Mouse (Mus musculus): ENCODE results near the gene Atf7. TPM values are rescaled to one million over a fixed set of nuclear protein-coding genes. Genes with fewer than 3 reads are reported as not detected.

Atf7 gene
- total and polyA plus RNA-seq, 3 experiments = 6.7 to 31.9 (median 8.6) TPM

- in situ Hi-C loops (cut with MboI; ENCODE audit: low pct_ligation_motif_present, low pct_unique_long_range_greater_than_20kb, low sequenced_read_pairs) = no loop called here
- no peak overlapping the region for H3K9ac ChIP-seq (ENCODE audit: insufficient read depth, low read depth)
- no peak for TF ChIP-seq PAX5 (IDR thresholded peaks at IDR 0.05; ENCODE audit: low read length)
- no peak for TF ChIP-seq ZC3H11A (IDR thresholded peaks at IDR 0.05; ENCODE audit: low read depth, low read length)
- no peak for TF ChIP-seq KAT2A (IDR thresholded peaks at IDR 0.05; ENCODE audit: insufficient replicate concordance, low read length)
- TF ChIP-seq ZNF384 (IDR thresholded peaks at IDR 0.05; ENCODE audit: low read depth, low read length) = no peak
- TF ChIP-seq USF1 (IDR thresholded peaks at IDR 0.05; ENCODE audit: low read depth, low read length) = no peak
- TF ChIP-seq ELF1 (IDR thresholded peaks at IDR 0.05; ENCODE audit: low read depth, low read length) = no peak
- TF ChIP-seq USF2 (conservative IDR thresholded peaks at IDR 0.05; ENCODE audit: low read depth, low read length) = no peak
- TF ChIP-seq NRF1 (IDR thresholded peaks at IDR 0.05; ENCODE audit: low read depth, low read length) = no peak
- no peak for TF ChIP-seq SIN3A (IDR thresholded peaks at IDR 0.05; ENCODE audit: low read length)
- no peak for TF ChIP-seq CHD2 (IDR thresholded peaks at IDR 0.05; ENCODE audit: low read length)
- no peak for TF ChIP-seq NELFE (IDR thresholded peaks at IDR 0.05; ENCODE audit: low read depth, low read length)
- TF ChIP-seq MAZ (IDR thresholded peaks at IDR 0.05; ENCODE audit: low read depth, low read length) = no peak
- TF ChIP-seq JUN (IDR thresholded peaks at IDR 0.05; ENCODE audit: insufficient read depth, low read depth, low read length) = no peak
- TF ChIP-seq BHLHE40 (IDR thresholded peaks at IDR 0.05; ENCODE audit: low read depth, low read length) = no peak
- TF ChIP-seq RCOR1 (conservative IDR thresholded peaks at IDR 0.05; ENCODE audit: low read depth, low read length) = no peak
- TF ChIP-seq JUND (conservative IDR thresholded peaks at IDR 0.05; ENCODE audit: low read depth, low read length) = no peak
- no peak for TF ChIP-seq ZMIZ1 (IDR thresholded peaks at IDR 0.05; ENCODE audit: low read depth, low read length)
- TF ChIP-seq TBP (conservative IDR thresholded peaks at IDR 0.05; ENCODE audit: low read depth, low read length) = no peak
- TF ChIP-seq MAX (IDR thresholded peaks at IDR 0.05; ENCODE audit: low read length) = no peak
- no peak for TF ChIP-seq ZKSCAN1 (IDR thresholded peaks at IDR 0.05; ENCODE audit: borderline replicate concordance, low read depth, low read length)
Observed at GRCm38 (mm10) chr15:102563061-102563460, 62.2 kb downstream of the Atf7 start.

DNA sequence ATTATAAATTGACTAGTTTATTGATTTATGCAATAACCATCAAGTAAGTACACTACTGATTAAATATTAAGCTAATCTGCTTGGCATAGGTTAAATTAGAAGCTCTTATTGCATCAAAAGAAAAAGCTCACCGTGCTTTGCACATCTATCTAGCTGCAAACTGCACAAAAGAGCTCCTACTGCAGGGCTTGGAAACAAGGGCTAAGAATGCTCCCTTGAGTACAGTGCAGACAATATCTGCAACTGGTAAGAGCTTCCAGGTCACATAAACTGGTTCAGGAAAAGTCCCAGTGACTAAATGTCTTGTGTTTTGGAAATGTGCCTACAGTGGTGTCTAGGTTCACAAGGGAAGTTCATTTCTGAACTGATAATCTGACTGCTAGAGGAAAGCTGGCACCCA is 62.8 kb downstream of the Atf7 start:
- H3K4me3 ChIP-seq (replicated peaks in 1 of 3; ENCODE audit: low read depth in 2 of 3, low read length in 2 of 3, poor library complexity in 1 of 3) = no peak overlapping the region
- H3K4me1 ChIP-seq (ENCODE audit: control insufficient read depth in 1 of 2, insufficient read depth in 2 of 2) = no peaks in the 10 kb centered on the region
- no peak for TF ChIP-seq CTCF (conservative IDR thresholded peaks at IDR 0.05 in 1 of 2, IDR thresholded peaks at IDR 0.05 in 1 of 2; ENCODE audit: low read depth in 2 of 2, low read length in 2 of 2)
- TF ChIP-seq RCOR1 (conservative IDR thresholded peaks at IDR 0.05; ENCODE audit: low read depth, low read length) = no peak
- no peak for TF ChIP-seq JUND (conservative IDR thresholded peaks at IDR 0.05; ENCODE audit: low read depth, low read length)
- TF ChIP-seq MAZ (IDR thresholded peaks at IDR 0.05; ENCODE audit: low read depth, low read length) = no peak
- no peak for TF ChIP-seq NRF1 (IDR thresholded peaks at IDR 0.05; ENCODE audit: low read depth, low read length)
- no peaks in the 10 kb centered on the region for H3K27me3 ChIP-seq (replicated peaks)
- no peak overlapping the region for H3K27ac ChIP-seq (ENCODE audit: insufficient read depth, low read depth)
- H3K4me2 ChIP-seq (ENCODE audit: insufficient read depth, low read depth, poor library complexity, severe bottlenecking) = no peak overlapping the region
- no peak for DNase-seq (ENCODE audit: extremely low read depth)
- no peaks in the 10 kb centered on the region for H3K79me2 ChIP-seq (replicated peaks; ENCODE audit: control insufficient read depth, extremely low read depth, insufficient read depth, poor library complexity, severe bottlenecking)
- dilution Hi-C loops (cut with MboI; ENCODE audit: extremely low pct_ligation_motif_present, extremely low pct_unique_long_range_greater_than_20kb, low sequenced_read_pairs) = no loop called here
- no peak overlapping the region for H3K9ac ChIP-seq (ENCODE audit: insufficient read depth, low read depth)
- peaks cover 12 to 44% of the 10 kb centered on the region in 2 experiments for H3K36me3 ChIP-seq (replicated peaks in 1 of 2; ENCODE audit: control insufficient read depth in 1 of 2, insufficient read depth in 1 of 2, low read length in 1 of 2)
- H3K9me3 ChIP-seq (replicated peaks; ENCODE audit: low read length) = no peaks in the 10 kb centered on the region
- in situ Hi-C loops (cut with MboI; ENCODE audit: low pct_ligation_motif_present, low pct_unique_long_range_greater_than_20kb, low sequenced_read_pairs) = no loop called here

More at GRCm38 (mm10) chr15:102563061-102563460, 62.2 kb downstream of the Atf7 start:
- dilution Hi-C loops (cut with MboI; ENCODE audit: extremely low pct_ligation_motif_present, extremely low pct_unique_long_range_greater_than_20kb, low sequenced_read_pairs) = no loop called here
- no peak for DNase-seq (ENCODE audit: extremely low read depth)
- Histone ChIP-seq H3K79me2 (replicated peaks; ENCODE audit: control insufficient read depth, extremely low read depth, insufficient read depth, poor library complexity, severe bottlenecking) (no peaks in the 10 kb centered on the region), H3K36me3 (replicated peaks in 1 of 2; ENCODE audit: control insufficient read depth in 1 of 2, insufficient read depth in 1 of 2, low read length in 1 of 2) (peaks cover 12 to 39% of the 10 kb centered on the region in 2 experiments), H3K27ac (ENCODE audit: insufficient read depth, low read depth) (no peak overlapping the region), H3K4me3 (replicated peaks in 1 of 3; ENCODE audit: low read depth in 2 of 3, low read length in 2 of 3, poor library complexity in 1 of 3) (no peak overlapping the region), H3K9me3 (replicated peaks; ENCODE audit: low read length) (no peaks in the 10 kb centered on the region), H3K4me2 (ENCODE audit: insufficient read depth, low read depth, poor library complexity, severe bottlenecking) (no peak overlapping the region), H3K4me1 (ENCODE audit: control insufficient read depth in 1 of 2, insufficient read depth in 2 of 2) (no peaks in the 10 kb centered on the region), H3K27me3 (replicated peaks) (no peaks in the 10 kb centered on the region)

All from CH12.LX (cell line).